Mouse (Mus musculus): ENCODE data around the gene St6galnac3. TPM values are rescaled to one million over a fixed set of nuclear protein-coding genes. Genes with fewer than 3 reads are reported as not detected.
"Not testable (repeated sequence)": the region's sequence is repeated elsewhere in the genome, so short reads cannot be mapped to it uniquely, and the experiment has no call there.

St6galnac3 gene
- polyA plus RNA-seq (2016; fragmentation: Nextera tagmentation; extraction: Ambion mirVana), result 26.7 and 38.4 TPM in 2 replicates

GRCm38 (mm10) chr3:153724701-153725668 is at the start of gene St6galnac3:
Gene St6galnac3 (minus strand): TSS chr3:153725174.
- DNase-seq (ENCODE audit: low spot score), result peak; percentile 94
- H3K27ac ChIP-seq, result peak within 1 kb of the TSS; percentile 90
- WGBS, result 3% methylated on average over 56 of the region's 56 CpGs

GRCm38 (mm10) chr3:153774568-153774967 is 49.6 kb upstream of the St6galnac3 start:
- DNase-seq (ENCODE audit: low spot score), result no peak

More at GRCm38 (mm10) chr3:153724701-153725668, at the start of gene St6galnac3:
- Histone ChIP-seq H3K9me3 (no peaks in the 10 kb centered on the region), H3K4me1 (peaks cover 22% of the 10 kb centered on the region), H3K36me3 (no peaks in the 10 kb centered on the region), H3K27me3 (ENCODE audit: insufficient read depth, poor library complexity, severe bottlenecking) (peaks cover 24% of the 10 kb centered on the region; the same call in 1 of the 2 replicates), H3K4me3 (peak within 1 kb of the TSS; percentile 84)

GRCm38 (mm10) chr3:153771479-153771878 is 46.5 kb upstream of the St6galnac3 start:
- WGBS, result 48% methylated on average over 4 of the region's 4 CpGs
- no peak overlapping the region for H3K27ac ChIP-seq
- H3K9me3 ChIP-seq, result no peaks in the 10 kb centered on the region
- DNase-seq (ENCODE audit: low spot score), result no peak
- H3K4me1 ChIP-seq, result peaks cover 8% of the 10 kb centered on the region
- H3K27me3 ChIP-seq (ENCODE audit: insufficient read depth, poor library complexity, severe bottlenecking), result no peaks in the 10 kb centered on the region
- no peaks in the 10 kb centered on the region for H3K36me3 ChIP-seq
- no peak overlapping the region for H3K4me3 ChIP-seq

More at GRCm38 (mm10) chr3:153774568-153774967, 49.6 kb upstream of the St6galnac3 start:
- H3K9me3 ChIP-seq, result no peaks in the 10 kb centered on the region
- H3K4me1 ChIP-seq, result peaks cover 21% of the 10 kb centered on the region
- no peak overlapping the region for H3K4me3 ChIP-seq
- H3K27ac ChIP-seq, result no peak overlapping the region
- 88% methylated on average over 3 of the region's 3 CpGs for WGBS
- H3K27me3 ChIP-seq (ENCODE audit: insufficient read depth, poor library complexity, severe bottlenecking), result no peaks in the 10 kb centered on the region
- H3K36me3 ChIP-seq, result no peaks in the 10 kb centered on the region

- 57% methylated on average over 7 of the region's 7 CpGs for WGBS
These were observed 45.6 kb upstream of the St6galnac3 start for GRCm38 (mm10) chr3:153770573-153770972.

GRCm38 (mm10) chr3:153769220-153769619 is 44.2 kb upstream of the St6galnac3 start:
- Histone ChIP-seq H3K4me3 (no peak overlapping the region), H3K4me1 (peaks cover 12% of the 10 kb centered on the region), H3K27ac (0 out of 2 replicates have a peak overlapping the region, but pooled peaks have one; percentile 18), H3K36me3 (no peaks in the 10 kb centered on the region), H3K9me3 (no peaks in the 10 kb centered on the region), H3K27me3 (ENCODE audit: insufficient read depth, poor library complexity, severe bottlenecking) (no peaks in the 10 kb centered on the region)
- WGBS, result 82% methylated on average over 5 of the region's 5 CpGs
- DNase-seq (ENCODE audit: low spot score), result no peak

More at GRCm38 (mm10) chr3:153770573-153770972, 45.6 kb upstream of the St6galnac3 start:
- H3K9me3 ChIP-seq, result no peaks in the 10 kb centered on the region
- no peak overlapping the region for H3K27ac ChIP-seq
- no peaks in the 10 kb centered on the region for H3K36me3 ChIP-seq
- H3K4me1 ChIP-seq, result peaks cover 12% of the 10 kb centered on the region
- no peaks in the 10 kb centered on the region for H3K27me3 ChIP-seq (ENCODE audit: insufficient read depth, poor library complexity, severe bottlenecking)
- H3K4me3 ChIP-seq, result no peak overlapping the region
- no peak for DNase-seq (ENCODE audit: low spot score)

GRCm38 (mm10) chr3:153765171-153765570 is 40.2 kb upstream of the St6galnac3 start:
- no peak overlapping the region for H3K27ac ChIP-seq
- H3K4me1 ChIP-seq, result peaks cover 19% of the 10 kb centered on the region
- no peak for DNase-seq (ENCODE audit: low spot score)
- H3K27me3 ChIP-seq (ENCODE audit: insufficient read depth, poor library complexity, severe bottlenecking), result no peaks in the 10 kb centered on the region
- no peaks in the 10 kb centered on the region for H3K9me3 ChIP-seq
- no peaks in the 10 kb centered on the region for H3K36me3 ChIP-seq
- no peak overlapping the region for H3K4me3 ChIP-seq

- no peak for DNase-seq (ENCODE audit: low spot score)
These were observed 39.8 kb upstream of the St6galnac3 start for GRCm38 (mm10) chr3:153764760-153765159.

GRCm38 (mm10) chr3:153761171-153761570 is 36.2 kb upstream of the St6galnac3 start:
- WGBS, result 85% methylated on average over 17 of the region's 17 CpGs
- H3K4me1 ChIP-seq, result peaks cover 28% of the 10 kb centered on the region
- H3K9me3 ChIP-seq, result no peaks in the 10 kb centered on the region
- H3K27me3 ChIP-seq (ENCODE audit: insufficient read depth, poor library complexity, severe bottlenecking), result no peaks in the 10 kb centered on the region
- no peak for DNase-seq (ENCODE audit: low spot score)
- H3K4me3 ChIP-seq, result no peak overlapping the region
- H3K27ac ChIP-seq, result peak overlapping the region; percentile 47; the same call in 1 of the 2 replicates
- H3K36me3 ChIP-seq, result no peaks in the 10 kb centered on the region

More at GRCm38 (mm10) chr3:153764760-153765159, 39.8 kb upstream of the St6galnac3 start:
- Histone ChIP-seq H3K4me1 (peaks cover 19% of the 10 kb centered on the region), H3K36me3 (no peaks in the 10 kb centered on the region), H3K4me3 (no peak overlapping the region), H3K27me3 (ENCODE audit: insufficient read depth, poor library complexity, severe bottlenecking) (no peaks in the 10 kb centered on the region), H3K27ac (no peak overlapping the region), H3K9me3 (no peaks in the 10 kb centered on the region)
- WGBS, result 47% methylated on average over 5 of the region's 5 CpGs

- DNase-seq (ENCODE audit: low spot score), result no peak
- H3K27ac ChIP-seq, result no peak overlapping the region
- peaks cover 25% of the 10 kb centered on the region for H3K4me1 ChIP-seq
- H3K36me3 ChIP-seq, result no peaks in the 10 kb centered on the region
- H3K4me3 ChIP-seq, result no peak overlapping the region
- H3K9me3 ChIP-seq, result no peaks in the 10 kb centered on the region
- no peaks in the 10 kb centered on the region for H3K27me3 ChIP-seq (ENCODE audit: insufficient read depth, poor library complexity, severe bottlenecking)
These were observed 34.3 kb upstream of the St6galnac3 start for GRCm38 (mm10) chr3:153759269-153759668.

- peaks cover 26% of the 10 kb centered on the region for H3K4me1 ChIP-seq
- DNase-seq (ENCODE audit: low spot score), result no peak
- 94% methylated on average over 2 of the region's 2 CpGs for WGBS
- H3K27me3 ChIP-seq (ENCODE audit: insufficient read depth, poor library complexity, severe bottlenecking), result peaks cover 5% of the 10 kb centered on the region; the same call in 1 of the 2 replicates
- no peak overlapping the region for H3K4me3 ChIP-seq
- no peaks in the 10 kb centered on the region for H3K9me3 ChIP-seq
- H3K27ac ChIP-seq, result 0 out of 2 replicates have a peak overlapping the region, but pooled peaks have one; percentile 16
- no peaks in the 10 kb centered on the region for H3K36me3 ChIP-seq
These were observed 31.6 kb upstream of the St6galnac3 start for GRCm38 (mm10) chr3:153756500-153756996.

- H3K9me3 ChIP-seq; H3K27ac ChIP-seq; H3K36me3 ChIP-seq; H3K4me3 ChIP-seq; DNase-seq (ENCODE audit: low spot score); H3K27me3 ChIP-seq (ENCODE audit: insufficient read depth, poor library complexity, severe bottlenecking): not testable (repeated sequence)
- peaks cover 25% of the 10 kb centered on the region for H3K4me1 ChIP-seq
- 66% methylated on average over 14 of the region's 14 CpGs for WGBS
These were observed 30.9 kb upstream of the St6galnac3 start for GRCm38 (mm10) chr3:153755785-153756326.

- H3K27me3 ChIP-seq (ENCODE audit: insufficient read depth, poor library complexity, severe bottlenecking), result peaks cover 5% of the 10 kb centered on the region; the same call in 1 of the 2 replicates
- H3K4me1 ChIP-seq, result peaks cover 9% of the 10 kb centered on the region; the same call in 1 of the 2 replicates
- DNase-seq (ENCODE audit: low spot score), result no peak
- no peaks in the 10 kb centered on the region for H3K36me3 ChIP-seq
- H3K4me3 ChIP-seq, result no peak overlapping the region
- no peak overlapping the region for H3K27ac ChIP-seq
- H3K9me3 ChIP-seq, result no peaks in the 10 kb centered on the region
- WGBS, result 31% methylated on average over 1 of the region's 1 CpGs
These were observed 26.5 kb upstream of the St6galnac3 start for GRCm38 (mm10) chr3:153751435-153751834.

Measured in heart, embryonic 10.5 days (tissue).